Mouse (Mus musculus): ENCODE measurements around the gene H2afv.

Gene H2afv

DNA sequence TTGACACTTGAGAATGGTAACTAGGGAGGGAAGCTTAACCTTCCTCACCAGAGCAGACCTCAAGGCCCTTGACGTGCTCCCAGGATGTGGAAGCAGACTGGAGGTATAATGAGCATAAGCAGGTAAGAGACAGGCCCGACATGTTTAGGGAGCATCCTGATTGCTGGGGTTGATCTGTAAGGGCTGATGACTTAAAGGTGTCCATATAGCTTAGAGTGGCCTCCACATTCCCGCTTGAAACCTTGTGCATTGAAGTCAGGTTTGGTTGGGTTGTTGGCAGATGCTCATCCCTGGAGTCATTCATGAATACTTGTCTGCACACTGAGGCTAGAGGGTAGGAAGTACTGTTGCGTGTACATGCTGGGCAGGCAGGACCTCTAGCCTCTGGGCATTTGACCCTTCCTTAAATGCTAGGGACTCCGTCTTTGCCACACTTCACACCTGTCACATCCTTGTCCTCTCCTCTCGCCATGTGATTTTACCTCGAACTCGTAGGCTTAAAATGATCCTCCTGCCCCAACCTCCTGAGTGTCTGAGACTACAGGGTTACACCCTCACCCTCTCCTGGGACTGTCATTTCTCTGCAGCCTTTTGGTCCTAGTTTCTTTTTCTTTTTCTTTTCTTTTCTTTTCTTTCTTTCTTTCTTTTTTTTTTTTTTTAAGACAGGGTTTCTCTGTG, 53.7 kb downstream of the H2afv start:
- in situ Hi-C loops (cut with MseI, MboI), result no loop called here

DNA sequence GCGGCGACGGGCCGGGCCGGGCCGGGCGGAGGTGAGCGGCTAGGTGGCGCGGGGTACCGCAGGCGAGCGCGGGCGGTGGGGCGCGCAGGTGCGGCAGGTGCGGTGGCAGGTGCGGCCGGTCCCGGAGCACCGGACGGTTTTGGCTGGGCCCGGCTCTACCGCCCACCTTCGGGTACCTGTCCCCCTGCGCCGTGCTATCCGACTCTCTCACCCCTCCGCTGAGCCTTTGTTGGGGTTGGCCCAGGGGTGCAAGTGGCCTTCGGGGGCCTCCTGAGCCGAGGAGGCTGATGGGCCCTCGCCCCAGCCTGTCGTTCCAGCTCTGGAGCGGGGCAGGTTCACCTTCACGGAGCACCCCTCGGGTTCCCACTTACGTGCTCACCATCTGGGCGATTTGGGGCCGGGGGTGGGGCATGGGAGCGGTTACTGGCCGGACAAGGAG, 54.7 kb downstream of the H2afv start:
- in situ Hi-C loops (cut with MseI, MboI), result no loop called here

- in situ Hi-C loops (cut with MseI, MboI), result no loop called here
These were observed 55.4 kb downstream of the H2afv start, which contains the start of gene Zmiz2 for GRCm38 (mm10) chr11:6388726-6389413. Zmiz2 (plus strand) TSS chr11:6389074.

- in situ Hi-C loops (cut with MseI, MboI), result no loop called here
These were observed 56.0 kb downstream of the H2afv start for GRCm38 (mm10) chr11:6388126-6388725.

- in situ Hi-C loops (cut with MseI, MboI), result no loop called here
These were observed 63.3 kb downstream of the H2afv start for GRCm38 (mm10) chr11:6380916-6381315.
